Mouse (Mus musculus) midbrain, embryonic 11.5 days (tissue): ENCODE data around the gene Fthl17a. TPM values are rescaled to one million over a fixed set of nuclear protein-coding genes. Genes with fewer than 3 reads are reported as not detected.

ENCODE experiments used
- ATAC-seq: fragments of 200-750 bp; cut with Nextera tagmentation; 2 replicates; pipeline ENCODE4 v1.8.0; 2017; ENCODE audit warnings: moderate TSS enrichment, moderate library complexity; ENCODE audit not compliant: low FRiP score
- DNase-seq: peaks from one replicate; pipeline ENCODE4 v3.0.0; 2015; ENCODE audit warnings: low spot score; ENCODE audit errors: missing footprints
- H3K27ac ChIP-seq: fragments of 300-500 bp; sonication (generic); 2 replicates; pipeline ENCODE4 v1.5.1; 2014; ENCODE audit warnings: low read depth, low read length
- H3K27me3 ChIP-seq: fragments of 300-500 bp; sonication (generic); 2 replicates; pipeline ENCODE4 v1.6.1; 2014; ENCODE audit warnings: mild to moderate bottlenecking, low read length, moderate library complexity, mixed read lengths; ENCODE audit not compliant: control insufficient read depth, insufficient read depth
- H3K36me3 ChIP-seq: fragments of 300-500 bp; sonication (generic); 2 replicates; pipeline ENCODE4 v1.6.1; 2014; ENCODE audit warnings: mild to moderate bottlenecking, low read length, moderate library complexity, mixed read lengths; ENCODE audit not compliant: control insufficient read depth, insufficient read depth
- H3K4me1 ChIP-seq: fragments of 300-500 bp; sonication (generic); 2 replicates; pipeline ENCODE4 v1.6.1; 2014; ENCODE audit warnings: low read length; ENCODE audit not compliant: control insufficient read depth, insufficient read depth
- H3K4me2 ChIP-seq: fragments of 300-500 bp; sonication (generic); 2 replicates; pipeline ENCODE4 v1.6.1; 2014; ENCODE audit warnings: mild to moderate bottlenecking, moderate library complexity
- H3K4me3 ChIP-seq: fragments of 300-500 bp; sonication (generic); 2 replicates; pipeline ENCODE4 v1.5.1; 2014; ENCODE audit warnings: low read depth, low read length
- H3K9ac ChIP-seq: fragments of 300-500 bp; sonication (generic); 2 replicates; pipeline ENCODE4 v1.6.1; 2014; ENCODE audit warnings: low read length
- H3K9me3 ChIP-seq: fragments of 300-500 bp; sonication (generic); 2 replicates; pipeline ENCODE4 v1.6.1; 2016; ENCODE audit warnings: low read length; ENCODE audit not compliant: control insufficient read depth
- WGBS: fragments of 180-500 bp; shearing (Covaris S2); extraction: QIAGEN DNeasy Blood & Tissue Kit; methylation state at CpG from one replicate; pipeline ENCODE4 v1.1.7; 2014; 5-methylcytosine and 5-hydroxymethylcytosine counted together
- polyA plus RNA-seq: library from polyadenylated mRNA; unstranded; fragments of >200 nt; fragmentation: Nextera tagmentation; extraction: Ambion mirVana; gene quantifications from 2 replicates; pipeline ENCODE4 v1.2.1, GENCODE M21; 2014

Gene Fthl17a
- polyA plus RNA-seq, 1 experiment from 2014 or later, result not detected

- Histone ChIP-seq H3K9me3 (no peaks in the 10 kb centered on the region), H3K36me3 (no peaks in the 10 kb centered on the region), H3K4me3 (no peak overlapping the region), H3K9ac (no peak overlapping the region), H3K27me3 (no peaks in the 10 kb centered on the region), H3K4me2 (no peak overlapping the region), H3K4me1 (no peaks in the 10 kb centered on the region), H3K27ac (no peak overlapping the region)
- DNase-seq, result no peak
- WGBS, result 40% methylated on average over 1 of the region's 1 CpGs
- no peak for ATAC-seq
Observed at GRCm38 (mm10) chrX:85319193-85319592, 69.7 kb downstream of the Fthl17a start.
